Mouse (Mus musculus) heart, postnatal 14 days (tissue): ENCODE measurements around the gene Pnpla5. TPM values are rescaled to one million over a fixed set of nuclear protein-coding genes. Genes with fewer than 3 reads are reported as not detected.
"Not testable (repeated sequence)": the region's sequence is repeated elsewhere in the genome, so short reads cannot be mapped to it uniquely, and the experiment has no call there.

Experiments
- DNase-seq, 2 experiments: peaks; one replicate each; pipeline ENCODE4 v3.0.0; 2021 to 2022
- intact Hi-C: fragments of 180-260 bp; cut with DNase I; formaldehyde crosslinking; loops from one replicate; pipeline ENCODE4 v1.15.1; 2025
- long read RNA-seq, 2 experiments: library from polyadenylated mRNA; stranded (forward); transcript quantifications; one replicate each; pipeline ENCODE4 v2.0.0; 2021
- total RNA-seq, 2 experiments: library from RNA; stranded (reverse); gene quantifications; 2 replicates each; pipeline ENCODE4 v1.2.3; 2021

Gene Pnpla5
- total RNA-seq = not detected
- long read RNA-seq, experiment 1 = 0 reads
- long read RNA-seq, experiment 2 = 0 reads

DNA sequence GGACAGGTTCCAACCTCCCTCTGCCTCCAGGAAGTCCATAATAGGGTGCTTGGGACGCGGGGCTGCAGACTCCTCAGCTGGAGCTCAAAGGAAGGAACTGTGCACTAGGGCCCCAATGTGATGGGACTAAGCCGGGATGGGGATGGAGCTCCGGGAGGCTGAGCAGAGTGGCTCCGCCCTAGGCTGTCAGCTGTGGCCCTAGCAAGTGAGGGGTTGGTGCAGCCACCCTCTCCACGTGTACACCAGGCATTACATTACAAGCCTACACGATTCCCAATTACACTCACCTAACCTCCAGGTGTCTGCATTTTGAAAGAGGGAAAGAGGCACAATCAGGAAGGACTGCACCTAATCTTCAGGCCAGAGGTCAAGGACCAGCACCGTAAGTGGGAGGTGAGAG lies at the start of gene Pnpla5:
Pnpla5 (minus strand) TSS at position 101 of the 400 bp plus-strand sequence.
- intact Hi-C loops = loop anchor here (5.0 kb wide), 1 partner anchor 509 kb away; no protein-coding TSS in a partner anchor
- no peak for DNase-seq

DNA sequence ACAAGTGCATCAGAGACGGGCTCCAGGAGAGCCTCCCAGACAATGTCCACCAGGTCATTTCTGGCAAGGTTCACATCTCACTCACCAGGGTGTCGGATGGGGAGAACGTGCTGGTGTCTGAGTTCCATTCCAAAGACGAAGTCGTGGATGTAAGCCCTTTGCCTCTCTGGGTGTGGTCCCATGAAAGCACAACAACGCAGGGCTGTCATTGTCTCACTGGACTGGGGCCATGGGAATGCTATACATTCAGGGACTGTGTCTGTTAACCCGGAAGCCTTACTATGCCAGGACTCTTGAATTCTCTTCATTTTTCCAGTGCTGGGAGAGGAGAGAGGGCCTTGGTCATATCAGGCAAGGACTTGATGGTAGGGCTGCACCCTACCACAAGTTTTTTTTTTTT lies 48.2 kb upstream of the Pnpla5 start:
- no peak for DNase-seq
- intact Hi-C loops = no loop called here

DNA sequence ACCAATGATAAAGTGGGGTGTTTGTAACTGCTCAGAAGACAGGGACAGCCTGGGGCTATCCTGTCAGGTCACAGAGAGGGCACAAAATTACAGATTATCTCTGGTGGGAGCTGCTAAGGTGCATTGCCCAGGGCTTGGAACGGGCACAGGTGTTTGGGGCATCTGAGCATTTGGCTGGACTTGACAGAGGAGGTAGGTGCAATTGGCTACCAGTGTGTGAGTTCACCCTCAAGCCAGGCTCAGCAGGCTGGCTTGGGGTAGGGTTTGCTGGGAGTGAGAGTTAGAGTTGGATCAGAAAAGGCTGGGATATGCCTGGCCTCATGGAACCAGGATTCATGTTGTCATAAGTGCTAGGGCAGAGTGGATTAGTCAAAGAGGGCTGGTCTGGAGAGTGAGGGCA lies 46.5 kb upstream of the Pnpla5 start:
- intact Hi-C loops = loop anchor here (2.0 to 5.0 kb wide), 2 partner anchors 45 to 97 kb away; no protein-coding TSS in a partner anchor
- no peak for DNase-seq

DNA sequence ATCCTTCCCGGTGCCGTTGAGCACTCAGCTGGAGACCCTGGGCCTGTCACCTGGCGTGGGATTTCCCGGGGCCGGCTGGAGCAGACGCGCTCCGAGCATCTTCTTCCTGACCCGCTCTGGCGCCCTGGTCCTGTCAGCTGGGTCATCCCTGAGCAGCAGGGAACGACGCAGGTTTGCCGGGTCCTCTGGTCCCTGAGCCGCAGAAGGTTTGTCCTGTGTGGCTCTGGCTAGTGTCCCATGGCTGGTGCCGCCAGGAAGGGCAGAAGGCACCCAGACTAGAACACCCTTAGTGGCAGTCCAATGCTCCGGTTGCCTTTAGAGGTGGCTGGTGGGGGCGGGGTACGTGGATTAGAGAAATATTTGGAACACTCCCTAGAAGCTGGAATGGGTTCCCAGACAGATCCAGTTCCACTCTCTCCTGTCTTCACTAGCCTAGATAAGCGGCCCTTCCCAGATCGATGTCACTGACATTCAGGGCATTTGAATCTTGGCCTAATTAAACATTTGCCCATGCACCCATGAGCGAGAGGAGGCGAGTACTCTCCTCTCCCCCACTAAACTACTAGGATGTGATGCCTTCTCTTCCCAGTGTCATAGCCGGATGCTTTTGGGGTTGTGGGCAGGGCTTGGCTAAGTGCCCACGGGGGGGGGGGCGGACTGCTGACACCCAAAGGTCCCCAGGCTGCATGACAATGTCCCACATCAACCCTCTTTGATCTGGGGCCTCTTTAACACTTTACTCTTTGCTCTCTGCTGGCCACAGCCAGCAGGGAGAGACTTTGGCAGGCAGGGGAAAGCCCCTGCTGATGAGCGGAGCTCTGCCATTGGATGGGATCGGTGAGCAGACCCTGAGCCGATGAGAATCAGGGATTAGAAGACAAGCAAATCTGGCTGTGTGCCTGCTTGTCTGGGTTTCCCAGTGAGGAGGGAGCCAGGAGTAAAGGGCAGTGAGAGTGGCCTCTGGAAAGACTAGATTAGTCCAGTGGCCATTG lies 45.5 kb upstream of the Pnpla5 start:
- intact Hi-C loops = loop anchor here (2.0 to 5.0 kb wide), 2 partner anchors 44 to 96 kb away; no protein-coding TSS in a partner anchor
- peak; percentile 22 to 27 for DNase-seq

DNA sequence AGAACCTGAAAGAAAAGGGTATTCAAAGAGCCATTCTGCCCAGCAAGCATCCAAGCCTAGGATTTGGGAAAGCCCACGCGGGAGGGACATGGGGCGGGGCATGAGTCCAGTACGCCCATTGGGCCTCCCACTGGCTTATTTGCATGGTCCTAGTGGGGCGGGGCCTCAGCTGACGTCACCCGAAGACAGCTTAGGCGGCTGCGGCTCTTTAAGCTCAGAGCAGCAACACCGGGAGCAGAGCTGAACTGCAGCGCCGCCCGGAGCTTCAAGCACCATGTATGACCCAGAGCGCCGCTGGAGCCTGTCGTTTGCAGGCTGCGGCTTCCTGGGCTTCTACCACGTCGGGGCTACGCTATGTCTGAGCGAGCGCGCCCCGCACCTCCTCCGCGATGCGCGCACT lies 44.6 kb upstream of the Pnpla5 start, which contains the start of gene Pnpla3:
Pnpla3 (plus strand) TSS at position 238 of the 400 bp plus-strand sequence.
- peak; percentile 92 to 95 for DNase-seq
- intact Hi-C loops = loop anchor here (5.0 kb wide), 1 partner anchor 95 kb away; no protein-coding TSS in a partner anchor

DNA sequence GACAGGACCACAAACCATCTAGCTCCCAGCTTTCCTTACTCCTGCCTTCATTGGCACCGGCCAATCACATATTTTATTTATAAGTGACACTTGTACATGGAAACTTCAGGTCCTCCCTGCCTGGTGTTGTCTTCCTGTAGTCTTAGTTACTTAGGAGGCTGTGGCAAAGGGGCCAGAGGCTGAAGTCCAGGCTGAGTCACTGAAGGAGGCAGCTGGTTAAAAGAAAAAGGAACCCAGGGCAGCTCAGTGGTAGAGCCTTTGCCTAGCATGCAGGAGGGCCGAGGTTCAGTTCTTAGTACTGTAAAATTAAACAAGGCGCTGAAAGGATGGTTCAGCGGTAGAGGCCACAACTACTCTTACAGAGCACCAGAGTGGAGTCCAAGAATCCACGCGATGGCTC lies 43.8 kb upstream of the Pnpla5 start:
- intact Hi-C loops = loop anchor here (5.0 kb wide), 1 partner anchor 95 kb away; no protein-coding TSS in a partner anchor
- DNase-seq = no peak

DNA sequence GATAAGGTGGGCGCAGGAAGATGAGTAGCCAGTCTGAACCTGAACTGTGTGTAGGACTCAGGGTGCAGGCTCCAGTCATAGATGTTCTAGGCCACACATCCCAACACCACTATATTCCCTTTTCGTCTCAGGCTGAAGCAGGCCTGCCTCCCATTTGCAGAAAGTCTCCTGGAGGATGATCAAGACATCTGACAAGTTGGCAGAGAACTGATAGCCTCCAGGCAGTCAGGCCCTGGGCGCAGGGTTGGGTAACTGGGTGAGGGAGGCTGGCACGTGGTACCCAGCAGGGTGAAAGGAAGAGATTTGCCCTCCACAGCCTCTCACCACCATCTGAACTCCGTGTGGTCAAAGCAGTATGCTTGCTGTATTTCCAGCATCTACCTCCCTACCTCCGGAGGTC lies 38.9 kb upstream of the Pnpla5 start:
- intact Hi-C loops = no loop called here
- no peak for DNase-seq

DNA sequence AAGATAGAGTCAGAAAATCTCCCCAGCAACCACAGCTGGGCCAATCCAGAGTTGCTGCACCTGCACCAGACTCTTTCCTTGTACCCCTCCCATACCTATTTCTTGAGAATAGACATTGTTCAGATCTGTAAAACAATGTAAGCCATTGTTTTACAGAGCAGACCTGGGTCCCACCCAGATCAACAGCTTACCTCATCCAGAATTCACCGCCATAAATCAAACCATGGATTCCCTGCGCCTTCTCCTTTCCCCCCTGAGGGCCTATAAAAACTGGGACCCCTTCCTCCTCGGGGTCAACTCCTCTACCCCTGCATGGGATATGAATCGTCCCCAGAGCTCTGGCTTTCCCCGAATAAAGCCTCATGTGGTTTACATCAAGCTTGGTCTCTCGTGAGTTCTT lies 34.6 kb upstream of the Pnpla5 start:
- DNase-seq, intact Hi-C loops: not testable (repeated sequence)

DNA sequence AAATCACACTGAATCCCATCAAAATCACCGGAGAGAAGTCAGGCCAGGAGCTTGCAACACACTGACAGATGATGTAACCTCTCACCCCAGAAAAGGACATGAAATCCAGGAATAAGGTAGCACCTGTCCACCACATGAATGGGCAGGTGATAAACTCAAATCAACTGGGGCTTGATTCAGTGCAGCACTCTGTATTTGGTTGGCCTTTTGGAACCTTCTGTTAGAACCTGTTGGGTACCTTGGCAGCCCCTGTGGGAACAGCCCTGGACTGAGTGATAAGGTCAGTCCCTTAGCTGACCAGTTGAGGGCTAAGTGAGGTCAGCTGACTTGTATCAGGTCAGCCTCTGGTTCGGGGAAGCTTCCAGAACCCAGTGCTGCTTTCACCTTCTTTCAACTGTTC lies 33.2 kb upstream of the Pnpla5 start:
- intact Hi-C loops = no loop called here
- no peak for DNase-seq

DNA sequence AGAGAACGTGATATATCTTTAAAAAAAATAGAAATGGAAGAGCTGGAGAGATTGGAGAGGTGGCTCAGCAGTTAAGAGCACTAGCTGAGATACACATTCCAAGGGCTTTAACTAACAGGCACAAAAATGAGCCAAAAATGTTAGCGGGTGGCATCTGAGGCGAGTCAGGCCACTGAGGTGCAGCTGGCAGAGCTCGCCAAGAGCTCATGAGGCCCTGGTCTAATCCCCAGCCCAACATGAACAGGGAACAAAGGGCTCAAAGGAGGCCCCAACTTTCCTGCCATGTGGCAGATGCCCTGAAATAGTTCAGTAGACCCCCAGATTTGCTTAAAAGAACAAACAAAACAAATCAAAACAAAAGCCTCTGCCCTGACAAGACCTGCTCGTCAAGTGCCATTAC lies 18.0 kb upstream of the Pnpla5 start:
- intact Hi-C loops = no loop called here
- no peak for DNase-seq

DNA sequence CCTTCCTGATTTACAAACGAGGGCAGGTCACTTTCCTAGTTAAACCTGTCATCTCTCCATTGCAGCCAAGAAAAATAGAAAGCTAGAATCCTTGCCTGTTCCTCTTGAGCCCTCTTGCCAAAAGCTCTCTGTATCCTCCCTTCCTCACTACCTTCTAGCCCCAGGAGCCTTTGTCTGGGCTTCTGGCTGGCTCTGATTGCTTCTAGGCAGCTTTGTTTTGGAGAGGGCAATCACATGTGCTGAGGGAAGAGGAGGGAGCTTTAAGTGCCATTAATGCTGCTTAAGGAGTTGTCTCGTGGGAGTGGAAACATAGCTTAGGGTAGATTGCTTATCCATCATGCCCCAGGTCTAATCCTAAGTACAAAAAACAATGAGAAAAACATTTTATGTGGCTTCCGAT lies 17.1 kb upstream of the Pnpla5 start:
- intact Hi-C loops = no loop called here
- no peak for DNase-seq

DNA sequence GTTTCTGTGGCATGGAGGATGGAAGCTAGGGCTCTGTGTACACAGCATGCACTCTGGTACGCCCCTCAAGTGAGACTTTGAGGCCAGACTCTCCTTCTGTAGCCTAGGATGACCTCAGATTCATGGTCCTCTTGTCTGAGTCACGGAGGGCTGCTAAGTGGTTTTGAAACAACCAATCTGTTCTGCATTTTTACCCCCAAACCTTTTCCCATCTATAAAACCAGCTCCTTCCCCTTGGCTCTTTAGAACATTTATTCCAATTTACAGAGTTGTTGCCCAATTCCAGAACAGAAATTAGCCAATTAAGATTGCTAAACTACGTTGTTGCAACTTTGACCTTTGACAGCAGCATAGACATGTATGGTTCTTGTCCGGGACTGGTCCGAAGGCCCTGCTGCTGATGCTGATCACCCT lies 16.6 kb upstream of the Pnpla5 start:
- intact Hi-C loops = no loop called here
- no peak for DNase-seq

DNA sequence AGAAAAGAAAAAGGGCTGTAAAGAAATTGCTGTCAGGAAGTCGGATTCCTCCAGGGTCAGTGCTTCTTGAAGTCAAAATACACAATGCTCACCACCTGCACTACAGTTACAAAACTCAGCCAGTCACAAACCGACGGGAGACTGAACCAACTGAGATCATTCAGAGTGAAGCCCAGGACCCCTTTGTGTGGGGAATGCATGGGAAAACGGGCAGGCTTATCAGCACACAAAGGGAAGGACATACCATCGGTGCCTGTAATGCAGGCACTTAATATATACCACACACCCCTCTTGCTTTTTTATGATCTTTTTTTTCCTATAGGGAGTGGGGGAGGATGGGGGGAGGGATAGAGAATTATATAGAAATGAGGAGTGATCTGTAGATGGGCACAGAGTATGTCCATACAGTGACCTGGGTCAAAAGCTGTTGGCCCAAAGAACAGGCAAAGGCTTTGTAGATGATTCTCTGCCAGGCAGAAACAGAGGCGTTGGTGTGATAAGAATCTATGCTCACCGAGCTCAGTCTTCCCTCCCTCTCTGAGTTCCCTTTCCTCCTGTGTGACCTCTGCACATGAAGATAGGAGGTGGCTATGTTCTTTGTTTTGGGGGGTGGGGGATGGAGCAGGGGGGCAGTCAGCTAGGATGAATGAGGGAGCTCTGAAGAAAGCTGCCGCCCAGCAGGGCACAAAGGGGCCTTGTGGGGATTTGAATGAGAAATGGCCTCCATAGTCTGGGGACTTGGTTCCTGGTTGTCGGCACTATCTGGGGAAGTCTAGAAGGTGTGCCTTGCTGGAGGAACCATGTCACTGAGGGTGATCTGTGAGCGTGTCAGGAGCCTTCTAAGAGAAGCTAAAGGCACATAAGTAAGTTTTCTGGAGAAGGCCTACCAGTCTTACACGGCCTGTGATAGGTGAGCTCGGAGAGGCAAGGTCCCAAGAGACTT lies 13.8 kb upstream of the Pnpla5 start:
- intact Hi-C loops = no loop called here
- DNase-seq = no peak

DNA sequence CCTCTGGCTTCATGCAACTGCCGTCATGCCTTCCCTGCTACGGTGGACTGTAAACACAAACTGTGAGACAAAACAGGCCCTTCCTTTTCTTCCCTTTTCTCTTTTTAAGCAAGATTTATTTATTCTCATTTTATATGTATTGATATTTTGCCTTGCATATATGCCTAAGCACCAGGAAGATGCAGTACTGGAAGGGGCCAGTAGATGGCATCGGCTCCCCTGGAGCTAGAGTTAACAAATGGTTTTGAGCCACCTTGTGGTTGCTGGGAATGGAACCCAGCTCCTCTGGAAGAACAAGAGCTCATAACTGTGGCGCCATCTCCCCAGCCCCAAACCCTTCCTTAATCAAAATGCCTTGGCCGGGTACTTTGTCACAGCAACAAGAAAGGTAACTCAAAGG lies 12.5 kb upstream of the Pnpla5 start:
- intact Hi-C loops = no loop called here
- peak in 1 of 2 experiments; percentile 47 for DNase-seq

DNA sequence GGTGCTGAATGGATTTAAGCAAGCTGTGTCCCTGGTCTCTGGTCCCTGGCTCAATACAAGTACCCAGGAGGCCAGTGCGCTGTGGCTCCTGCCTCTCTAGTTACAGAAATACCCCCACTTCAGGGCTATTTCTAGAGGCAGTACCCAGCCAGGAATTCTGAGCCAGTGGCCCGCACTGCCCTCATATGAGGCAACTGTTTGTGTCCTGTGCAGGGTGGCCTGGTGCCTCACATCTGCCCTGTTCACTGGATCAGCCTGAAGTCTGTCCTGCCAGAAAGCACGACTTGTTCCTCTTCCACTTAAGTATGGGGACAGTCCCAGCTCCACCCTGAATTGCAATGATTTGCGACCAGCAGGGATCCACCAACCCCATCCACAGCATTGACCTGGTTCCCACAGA lies 10.5 kb upstream of the Pnpla5 start:
- peak; percentile 54 to 67 for DNase-seq
- intact Hi-C loops = no loop called here

DNA sequence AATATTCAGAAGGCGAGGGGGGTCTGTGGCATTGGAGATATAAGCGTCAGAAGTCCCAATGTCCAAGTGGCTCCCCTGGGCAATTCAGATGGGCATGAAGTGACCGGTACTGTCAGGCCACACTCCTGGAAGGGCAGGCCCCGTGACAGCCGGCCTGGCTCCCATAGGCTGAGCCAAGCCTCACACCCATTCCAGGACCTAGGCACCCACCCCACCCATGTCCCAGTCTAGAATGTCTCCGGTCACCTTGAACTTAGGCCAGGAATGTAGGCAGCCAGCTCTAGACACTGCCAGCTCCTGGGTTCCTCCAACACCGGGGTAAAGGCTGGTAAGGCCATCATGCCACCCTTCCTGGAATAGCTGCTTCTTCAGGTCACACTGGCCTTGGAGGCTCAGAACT lies 9.0 kb upstream of the Pnpla5 start:
- intact Hi-C loops = no loop called here
- DNase-seq = peak; percentile 62 to 76

DNA sequence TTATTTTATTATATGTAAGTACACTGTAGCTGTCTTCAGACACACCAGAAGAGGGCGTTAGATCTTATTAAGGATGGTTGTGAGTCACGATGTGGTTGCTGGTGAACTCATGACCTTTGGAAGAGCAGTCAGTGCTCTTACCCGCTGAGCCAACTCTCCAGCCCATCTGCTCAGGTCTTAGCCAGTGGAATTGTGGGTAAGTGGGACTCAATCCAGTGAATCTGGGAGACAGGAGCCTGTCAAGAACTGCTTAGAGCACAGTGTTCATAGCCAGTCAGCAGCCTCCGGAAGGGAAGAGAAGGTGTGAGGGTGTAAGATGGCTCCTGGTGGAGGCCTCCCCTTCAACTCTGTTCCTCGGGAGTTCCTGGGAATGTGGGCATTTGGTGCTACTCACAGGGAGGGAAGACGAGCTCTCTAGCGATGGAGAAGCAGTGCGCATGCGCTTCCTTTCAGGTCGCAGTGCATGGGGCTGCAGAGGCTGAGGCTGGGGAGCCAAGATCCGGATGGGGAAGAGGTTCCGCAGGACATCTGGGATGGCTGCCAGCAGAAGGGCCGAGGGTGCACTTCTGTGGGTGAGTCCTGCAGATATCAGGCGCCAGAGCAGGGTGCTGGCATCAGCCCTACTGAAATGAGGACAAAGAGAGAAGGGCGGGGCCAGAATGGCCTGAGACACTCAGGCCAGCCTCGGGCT lies 8.3 kb upstream of the Pnpla5 start:
- intact Hi-C loops = no loop called here
- peak; percentile 79 to 87 for DNase-seq

DNA sequence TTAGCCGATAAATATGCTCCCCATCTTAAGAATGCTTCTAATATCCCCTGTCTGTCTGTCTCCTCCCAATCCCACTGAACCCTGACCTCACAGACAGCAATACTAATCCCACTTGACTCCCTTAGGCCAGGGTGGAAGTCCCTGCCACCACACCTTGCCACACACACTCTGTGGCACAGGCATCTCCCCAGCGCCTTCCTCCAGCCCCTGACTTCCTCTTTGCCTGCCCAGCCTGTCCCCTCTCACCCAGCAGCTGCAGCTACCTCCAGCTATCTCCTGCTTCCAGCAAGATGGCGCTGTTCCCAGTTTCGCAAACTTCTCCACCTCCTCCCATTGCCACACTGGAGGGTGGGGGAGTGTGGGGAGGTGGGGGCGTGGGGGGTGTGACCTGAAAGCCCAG lies 3.9 kb upstream of the Pnpla5 start:
- intact Hi-C loops = no loop called here
- peak in 1 of 2 experiments; percentile 24 for DNase-seq

DNA sequence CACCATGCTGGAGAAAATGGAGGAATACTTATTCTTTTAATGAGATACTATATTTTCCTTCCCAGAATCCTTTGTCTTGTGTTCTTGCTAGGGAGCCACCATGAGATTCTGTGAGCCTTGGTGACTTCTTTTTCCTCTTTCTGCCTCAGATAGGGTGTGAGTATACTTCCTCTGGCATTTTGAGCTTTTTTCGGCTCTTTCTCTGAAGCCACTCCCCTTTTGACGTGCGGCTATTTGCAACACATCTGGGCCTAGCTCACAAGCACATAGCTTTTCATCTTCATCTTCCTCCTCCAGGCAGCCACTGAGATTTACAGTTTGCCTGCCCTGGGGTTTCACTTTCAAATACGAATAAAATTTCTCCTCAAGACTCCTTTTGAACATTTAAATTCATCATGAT lies 3.5 kb upstream of the Pnpla5 start:
- intact Hi-C loops = no loop called here
- DNase-seq = no peak

DNA sequence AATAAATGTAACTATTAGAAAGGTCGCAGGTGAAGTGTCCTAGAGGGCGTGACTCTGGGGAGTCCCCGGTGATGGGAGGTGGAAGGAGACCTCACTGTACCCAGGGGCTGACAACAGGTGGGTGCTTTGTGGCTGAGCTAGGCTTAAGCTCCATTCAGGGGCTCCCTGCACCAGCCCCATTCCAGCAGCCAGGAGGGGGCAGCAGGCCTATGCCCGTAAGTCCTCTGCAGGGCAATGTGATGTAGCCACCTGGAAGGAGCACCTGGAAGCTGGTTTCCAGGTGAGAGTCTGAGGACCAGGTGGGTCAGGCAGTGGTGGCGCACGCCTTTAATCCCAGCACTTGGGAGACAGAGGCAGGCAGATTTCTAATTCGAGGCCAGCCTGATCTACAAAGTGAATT lies 1.1 kb upstream of the Pnpla5 start:
- no peak for DNase-seq
- intact Hi-C loops = loop anchor here (2.0 to 5.0 kb wide), 2 partner anchors 45 to 508 kb away; no protein-coding TSS in a partner anchor
